Mouse (Mus musculus): ENCODE measurements around the gene Akap6. TPM values are rescaled to one million over a fixed set of nuclear protein-coding genes. Genes with fewer than 3 reads are reported as not detected.

Gene Akap6
- polyA plus RNA-seq (2012) = 0.01 TPM in 1 of 2 replicates, not detected in the other

GRCm38 (mm10) chr12:52699146-52699545 lies at the start of gene Akap6:
TSS of gene Akap6 (plus strand) at chr12:52699383.

Other genes starting within 250 kb of the Akap6 start
- 0.04 and 0.21 TPM in 2 replicates for gene Arhgap5, start 195.4 kb upstream of the Akap6 start, polyA plus RNA-seq (2012)